Comparison of ENCODE assay signal across 8 mouse cellular contexts in the genomic region with DNA sequence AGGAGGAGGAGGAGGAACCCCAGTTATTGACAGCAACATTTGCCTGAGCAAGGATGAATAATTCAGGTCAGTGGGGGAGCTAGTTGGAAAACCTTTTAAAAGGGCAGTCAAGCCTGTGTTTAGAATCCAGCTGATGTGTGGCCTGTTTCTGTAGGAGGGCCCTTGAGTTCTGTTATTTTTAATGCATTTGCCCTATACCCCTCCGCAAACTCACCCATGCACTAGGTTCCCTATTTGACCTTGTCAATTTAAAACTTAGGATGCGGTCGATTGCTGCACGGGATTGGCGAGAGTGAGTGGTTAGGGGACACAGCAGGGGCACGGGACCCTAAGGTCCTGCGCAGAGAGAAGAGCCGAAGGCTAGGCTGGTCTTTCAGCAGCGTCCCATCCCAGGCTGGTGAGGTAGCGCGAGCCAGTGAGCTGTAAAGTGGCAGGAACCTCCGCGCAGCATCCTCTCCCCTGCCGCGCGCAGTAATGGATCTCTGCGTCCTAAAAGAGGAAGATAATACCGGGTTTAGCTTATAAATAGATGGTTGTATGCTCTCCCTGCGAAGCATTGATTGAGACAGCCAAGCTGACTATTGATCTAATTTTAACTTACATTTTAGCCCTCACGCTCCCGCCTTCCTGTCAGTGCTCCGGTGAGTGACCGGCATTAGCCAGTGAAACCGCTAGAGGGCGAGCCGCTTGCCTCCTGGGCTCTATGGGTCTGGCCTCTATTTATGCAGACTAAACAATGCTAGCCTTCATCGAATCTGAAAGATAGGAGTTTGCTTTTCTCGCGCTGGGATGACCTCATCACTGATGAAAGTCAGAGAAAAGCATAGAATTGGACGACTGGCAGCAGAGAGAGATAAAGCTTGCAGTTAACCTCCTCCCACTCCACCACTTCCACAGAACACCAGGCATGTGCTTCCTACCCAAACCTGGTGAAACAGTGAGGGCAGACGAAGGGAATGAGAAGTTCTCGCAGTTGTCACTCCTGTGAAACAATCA.
DNase-seq lines count a peak whose midpoint lies in the region; ATAC-seq lines count a peak whose summit lies in the region.

No protein-coding gene starts in this region.

- H3K27me3 ChIP-seq in forebrain, embryonic 15.5 days: no peaks in the 10 kb centered on the region
- no peaks in the 10 kb centered on the region for H3K27me3 ChIP-seq in liver, embryonic 16.5 days (ENCODE audit: control insufficient read depth, insufficient read depth, low read depth, low read length)
- H3K27me3 ChIP-seq in neural tube, embryonic 13.5 days: no peaks in the 10 kb centered on the region

- H3K4me1 ChIP-seq in forebrain, embryonic 15.5 days: peaks cover 8% of the 10 kb centered on the region
- H3K4me1 ChIP-seq in liver, embryonic 16.5 days (ENCODE audit: control insufficient read depth, low read depth, low read length): peaks cover 3% of the 10 kb centered on the region; the same call in 1 of the 2 replicates
- no peaks in the 10 kb centered on the region for H3K4me1 ChIP-seq in neural tube, embryonic 13.5 days (replicated peaks)

- no peak overlapping the region for H3K27ac ChIP-seq in forebrain, embryonic 15.5 days (replicated peaks)
- H3K27ac ChIP-seq in liver, embryonic 16.5 days (ENCODE audit: low read length): no peak overlapping the region
- no peak overlapping the region for H3K27ac ChIP-seq in neural tube, embryonic 13.5 days (replicated peaks)

- no peaks in the 10 kb centered on the region for H3K36me3 ChIP-seq in forebrain, embryonic 15.5 days
- no peaks in the 10 kb centered on the region for H3K36me3 ChIP-seq in liver, embryonic 16.5 days (ENCODE audit: control insufficient read depth, insufficient read depth)
- H3K36me3 ChIP-seq in neural tube, embryonic 13.5 days: no peaks in the 10 kb centered on the region

- H3K4me2 ChIP-seq in forebrain, embryonic 15.5 days (replicated peaks): peak overlapping the region; percentile 68
- peak overlapping the region; percentile 64 for H3K4me2 ChIP-seq in liver, embryonic 16.5 days (ENCODE audit: low read depth, low read length)
- peak overlapping the region; percentile 63 for H3K4me2 ChIP-seq in neural tube, embryonic 13.5 days

- H3K4me3 ChIP-seq in forebrain, embryonic 15.5 days: peak overlapping the region; percentile 46
- peak overlapping the region; percentile 48 for H3K4me3 ChIP-seq in liver, embryonic 16.5 days (ENCODE audit: low read depth, low read length)
- H3K4me3 ChIP-seq in neural tube, embryonic 13.5 days: peak overlapping the region; percentile 42

- WGBS in forebrain, embryonic 15.5 days: 6% methylated on average over 32 of the region's 32 CpGs
- 4% methylated on average over 32 of the region's 32 CpGs for WGBS in liver, embryonic 16.5 days (ENCODE audit: insufficient replicate concordance)
- 10% methylated on average over 32 of the region's 32 CpGs for WGBS in neural tube, embryonic 13.5 days

- peak; percentile 71 for DNase-seq in ES-CJ7 (ENCODE audit: low read depth, low spot score)
- peak; percentile 84 for DNase-seq in cerebellum, adult 11-12 months
- DNase-seq in heart, postnatal 25 days (ENCODE audit: low spot score): peak; percentile 13
- DNase-seq in layer of hippocampus, adult 11-12 months (ENCODE audit: low spot score): peak; percentile 83
- peak; percentile 69 for DNase-seq in telencephalon, adult 2 months (ENCODE audit: low read depth, low spot score)

- peak; percentile 92 for ATAC-seq in forebrain, embryonic 15.5 days (replicated peaks)
- peak; percentile 67 for ATAC-seq in liver, embryonic 16.5 days (ENCODE audit: low read depth)
- ATAC-seq in neural tube, embryonic 13.5 days (ENCODE audit: low read depth): peak; percentile 91

- H3K9ac ChIP-seq in forebrain, embryonic 15.5 days (replicated peaks): peak overlapping the region; percentile 51
- H3K9ac ChIP-seq in liver, embryonic 16.5 days (ENCODE audit: low read depth, low read length): no peak overlapping the region
- H3K9ac ChIP-seq in neural tube, embryonic 13.5 days: peak overlapping the region; percentile 64

- intact Hi-C loops in heart, postnatal 25 days (cut with DNase I): loop anchor here (5.0 to 10.0 kb wide), 3 partner anchors 259 to 689 kb away; no protein-coding TSS in a partner anchor

- H3K9me3 ChIP-seq in forebrain, embryonic 15.5 days: no peaks in the 10 kb centered on the region
- no peaks in the 10 kb centered on the region for H3K9me3 ChIP-seq in liver, embryonic 16.5 days (replicated peaks; ENCODE audit: control insufficient read depth, low read length)
- no peaks in the 10 kb centered on the region for H3K9me3 ChIP-seq in neural tube, embryonic 13.5 days

Comparison
In these comparisons a context has a peak if more than half of its experiments do, and no peak if none do; other contexts are left out.
1. DNase-seq: peak in every context shown above with its lines; median percentile 84 in cerebellum, adult 11-12 months; 83 in layer of hippocampus, adult 11-12 months; 71 in ES-CJ7; 69 in telencephalon, adult 2 months; 13 in heart, postnatal 25 days.